Mouse (Mus musculus): Measurements from ENCODE around the gene Cltrn.
A peak's percentile ranks its signal among the peaks of the same experiment; 100 is the strongest.

Gene Cltrn

DNA sequence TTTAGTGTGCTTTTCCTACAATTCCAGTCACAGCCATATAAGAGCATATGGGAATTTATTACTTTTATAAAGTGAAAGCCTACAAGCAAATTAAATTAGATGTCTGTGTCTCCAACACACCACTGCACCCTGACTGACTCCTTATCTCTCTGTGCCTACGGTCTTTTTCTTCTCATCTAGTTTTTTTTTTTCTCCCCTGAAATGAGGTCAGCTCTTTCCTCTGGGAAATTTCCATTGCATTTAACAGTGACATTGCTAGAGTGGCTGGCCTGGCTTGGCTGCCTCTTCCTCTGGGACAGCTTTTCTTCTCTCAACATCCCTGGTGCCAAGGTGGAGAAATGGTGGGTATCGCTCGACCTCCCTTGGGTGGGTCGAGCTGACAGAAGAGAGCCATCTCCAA lies at the start of gene Cltrn:
Gene Cltrn, plus strand, starts transcription at position 249 of the 400 bp plus-strand sequence.
- DNase-seq (ENCODE audit: low read depth, low spot score), result no peak

DNA sequence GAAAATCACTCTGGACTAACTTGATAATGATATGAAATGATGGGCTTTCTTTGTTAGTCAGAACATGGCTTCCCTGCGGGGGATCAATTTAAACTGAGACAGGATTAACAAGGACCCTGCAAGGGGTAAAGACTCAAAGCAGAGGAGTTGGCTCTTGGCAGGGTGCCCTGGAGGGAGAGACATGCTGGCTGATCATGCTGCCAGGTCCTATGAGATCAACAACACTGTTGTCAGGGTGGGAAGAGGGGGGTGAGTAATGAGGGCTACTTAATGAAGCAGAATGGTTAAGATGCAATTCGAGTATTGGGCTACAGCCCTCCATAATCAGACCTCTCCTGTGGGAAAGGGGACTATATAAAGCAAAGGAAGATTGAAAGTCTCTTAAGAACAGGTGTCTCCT lies 49.7 kb upstream of the Cltrn start:
- DNase-seq (ENCODE audit: low read depth, low spot score), result no peak

DNA sequence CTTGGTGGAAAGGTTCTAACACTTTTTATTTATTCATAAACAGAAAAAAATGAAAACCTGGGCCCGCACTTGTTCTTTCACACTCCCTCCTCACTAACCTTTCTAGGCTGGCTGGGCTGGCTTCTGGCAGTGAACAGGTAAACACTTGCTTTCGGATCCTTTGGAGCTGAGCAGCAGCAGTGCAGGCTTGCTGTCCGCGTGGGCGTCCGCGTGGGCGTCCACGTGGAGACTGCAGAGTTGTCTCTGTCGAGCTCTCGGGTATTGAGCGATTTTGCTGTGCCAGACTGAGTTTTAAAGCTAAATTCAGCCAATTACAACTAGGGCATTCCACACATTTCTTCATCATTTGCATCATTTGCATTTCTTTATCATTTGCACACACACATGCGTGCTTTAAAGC lies 46.6 kb upstream of the Cltrn start:
- peak; percentile 35 for DNase-seq (ENCODE audit: low read depth, low spot score)

- no peak for DNase-seq (ENCODE audit: low read depth, low spot score)
These were observed 41.9 kb upstream of the Cltrn start for GRCm38 (mm10) chrX:164046736-164047135.

DNA sequence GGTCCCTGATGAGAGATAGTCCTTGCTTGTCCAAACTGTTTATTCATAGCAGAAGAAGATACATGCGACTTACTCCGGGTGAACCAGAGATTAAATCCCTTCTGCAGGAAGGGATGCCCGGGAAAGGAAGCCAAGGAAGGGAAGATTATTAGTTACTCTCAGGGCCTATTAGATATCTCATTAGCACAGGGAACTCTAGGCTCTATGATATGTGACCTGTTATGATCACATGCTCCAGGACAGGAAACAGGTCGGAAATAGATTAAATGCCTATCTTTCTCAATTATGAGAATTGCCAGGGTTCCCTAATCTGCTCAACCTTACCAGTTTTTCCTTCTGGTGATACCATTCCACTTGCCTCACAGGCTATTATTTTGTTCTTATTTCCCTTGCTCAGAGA lies 32.9 kb upstream of the Cltrn start:
- DNase-seq (ENCODE audit: low read depth, low spot score), result no peak

- DNase-seq (ENCODE audit: low read depth, low spot score), result no peak
These were observed 30.1 kb upstream of the Cltrn start for GRCm38 (mm10) chrX:164058523-164058922.

DNA sequence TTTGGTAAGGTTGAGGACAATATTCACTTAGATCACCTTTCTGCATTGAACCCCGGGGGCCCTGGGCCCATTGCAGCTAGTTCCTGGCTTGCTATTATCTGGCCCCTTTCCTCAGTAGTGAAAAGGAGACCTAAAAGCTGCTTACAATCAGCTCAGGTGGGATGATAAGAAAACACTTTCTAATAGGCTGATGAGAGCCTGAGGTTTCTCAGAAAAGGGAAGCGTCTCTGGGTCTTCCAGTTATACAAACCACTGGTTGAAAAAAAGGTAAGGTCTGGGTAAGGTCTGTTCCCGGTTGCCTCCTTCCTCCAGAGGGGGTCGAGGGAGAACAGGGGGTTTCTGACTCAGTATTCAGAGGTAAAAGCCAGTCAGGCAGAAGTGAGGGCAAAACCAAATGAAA lies 29.6 kb upstream of the Cltrn start:
- DNase-seq (ENCODE audit: low read depth, low spot score), result no peak

DNA sequence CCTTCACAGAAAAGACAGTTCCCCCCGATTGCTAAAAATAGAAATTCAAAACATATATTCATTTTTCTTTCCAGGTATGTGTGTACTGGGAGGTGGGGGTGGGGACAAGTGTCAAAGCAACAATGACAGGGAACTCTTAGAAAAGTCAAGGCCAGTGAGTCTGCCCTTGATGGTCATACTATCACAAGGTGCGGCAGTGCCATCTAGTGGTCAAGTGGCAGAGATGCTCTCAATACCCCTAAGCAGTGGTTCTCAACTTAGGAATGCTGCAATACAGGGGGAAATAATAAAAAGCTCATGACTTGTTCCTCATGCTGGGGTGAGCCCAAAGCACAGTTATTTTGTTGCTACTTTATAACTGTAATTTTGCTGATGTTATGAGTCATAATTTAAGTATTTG lies 22.4 kb upstream of the Cltrn start:
- DNase-seq (ENCODE audit: low read depth, low spot score), result peak; percentile 47

- no peak for DNase-seq (ENCODE audit: low read depth, low spot score)
These were observed 19.7 kb upstream of the Cltrn start for GRCm38 (mm10) chrX:164068968-164069367.

- DNase-seq (ENCODE audit: low read depth, low spot score), result peak; percentile 95
These were observed 12.4 kb upstream of the Cltrn start, which contains the start of gene Siah1b for GRCm38 (mm10) chrX:164076040-164076775. Gene Siah1b (minus strand): TSS chrX:164076493.

GRCm38 (mm10) chrX:164082030-164082429 lies 6.6 kb upstream of the Cltrn start:
- DNase-seq (ENCODE audit: low read depth, low spot score), result no peak

- no peak for DNase-seq (ENCODE audit: low read depth, low spot score)
These were observed 1.3 kb downstream of the Cltrn start for GRCm38 (mm10) chrX:164089916-164090315.

GRCm38 (mm10) chrX:164092300-164093169 lies 3.9 kb downstream of the Cltrn start:
- DNase-seq (ENCODE audit: low read depth, low spot score), result no peak

- DNase-seq (ENCODE audit: low read depth, low spot score), result no peak
These were observed 4.8 kb downstream of the Cltrn start for GRCm38 (mm10) chrX:164093435-164093834.

- no peak for DNase-seq (ENCODE audit: low read depth, low spot score)
These were observed 7.2 kb downstream of the Cltrn start for GRCm38 (mm10) chrX:164095838-164096237.

DNA sequence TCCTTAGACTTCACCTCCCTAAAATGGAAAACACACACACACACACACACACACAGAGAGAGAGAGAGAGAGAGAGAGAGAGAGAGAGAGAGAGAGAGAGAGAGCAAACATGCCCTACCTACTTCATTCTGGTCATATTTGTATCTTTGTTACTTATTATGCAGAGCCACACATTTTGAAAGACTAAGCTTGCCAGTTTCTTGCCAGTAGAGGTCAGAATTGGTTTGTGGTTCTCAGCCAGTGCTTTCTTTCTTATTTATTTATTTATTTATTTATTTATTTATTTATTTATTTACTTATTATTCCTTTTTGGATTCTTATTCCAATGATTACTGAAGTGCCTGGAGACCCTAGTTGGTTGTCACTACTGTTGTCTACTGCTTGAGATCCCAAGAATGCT lies 12.9 kb downstream of the Cltrn start:
- DNase-seq (ENCODE audit: low read depth, low spot score), result no peak

GRCm38 (mm10) chrX:164102198-164102597 lies 13.6 kb downstream of the Cltrn start:
- DNase-seq (ENCODE audit: low read depth, low spot score), result no peak

- DNase-seq (ENCODE audit: low read depth, low spot score), result no peak
These were observed 14.0 kb downstream of the Cltrn start for GRCm38 (mm10) chrX:164102656-164103055.

DNA sequence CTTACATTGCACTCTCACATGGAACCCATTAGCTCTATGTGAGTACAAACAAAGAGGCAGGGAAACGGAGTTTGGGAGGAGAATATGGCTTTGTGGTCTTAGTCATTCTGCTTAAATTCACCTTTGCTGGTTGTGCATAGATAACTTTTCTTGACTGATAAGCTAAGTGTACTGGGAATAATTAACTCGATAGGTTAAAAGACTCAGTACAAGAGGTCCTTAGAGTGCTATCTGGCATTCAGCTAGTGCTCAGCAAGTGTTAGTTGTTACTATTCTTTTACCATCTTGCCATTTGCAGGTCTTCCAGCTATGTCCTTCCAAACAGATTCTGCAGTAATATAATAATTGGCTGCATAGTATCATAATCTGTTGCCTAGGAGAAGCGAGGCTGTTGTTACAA lies 22.5 kb downstream of the Cltrn start:
- no peak for DNase-seq (ENCODE audit: low read depth, low spot score)

DNA sequence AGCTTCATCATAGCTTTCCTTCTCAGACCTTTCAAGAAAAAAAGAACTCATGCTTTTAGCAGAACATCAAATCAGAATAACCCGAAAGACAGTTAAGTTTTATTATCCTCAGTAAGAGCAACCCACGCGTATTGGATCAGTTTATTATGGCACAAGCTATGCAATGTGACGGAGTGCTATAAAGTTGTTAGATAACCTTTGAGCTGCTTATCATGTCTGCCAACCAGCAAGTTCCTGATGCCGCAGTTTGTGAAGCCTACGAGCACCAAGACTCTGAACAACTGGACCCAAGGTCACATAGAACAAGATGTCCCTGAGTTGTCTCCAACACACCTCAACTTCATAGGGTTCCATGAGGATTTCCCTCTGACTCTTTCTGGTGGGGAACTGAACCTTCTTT lies 25.1 kb downstream of the Cltrn start:
- no peak for DNase-seq (ENCODE audit: low read depth, low spot score)

GRCm38 (mm10) chrX:164123942-164124341 lies 35.3 kb downstream of the Cltrn start:
- no peak for DNase-seq (ENCODE audit: low read depth, low spot score)

GRCm38 (mm10) chrX:164133531-164133930 lies 44.9 kb downstream of the Cltrn start:
- no peak for DNase-seq (ENCODE audit: low read depth, low spot score)

- no peak for DNase-seq (ENCODE audit: low read depth, low spot score)
These were observed 46.7 kb downstream of the Cltrn start for GRCm38 (mm10) chrX:164135304-164135818.

All from telencephalon, adult 2 months (tissue).